Mouse (Mus musculus) stomach, postnatal 0 days (tissue): ENCODE results near the gene Slc26a5.

ENCODE experiments used
- CTCF ChIP-seq: IDR thresholded peaks from 2 replicates; pipeline ENCODE4 v1.5.1; 2016; ENCODE audit warnings: antibody characterized with exemption, low read depth, mild to moderate bottlenecking, moderate library complexity
- EP300 ChIP-seq: optimal IDR thresholded peaks from 2 replicates; pipeline ENCODE3; 2016; ENCODE audit warnings: antibody characterized with exemption

GRCm38 (mm10) chr5:21787186-21788105 is 78.0 kb downstream of the Slc26a5 start:
- TF ChIP-seq CTCF (no peak), EP300 (no peak)
